Mouse (Mus musculus) spleen, adult 10 weeks (tissue): ENCODE measurements around the gene Dchs1. TPM values are rescaled to one million over a fixed set of nuclear protein-coding genes. Genes with fewer than 3 reads are reported as not detected.

ENCODE experiments used
- polyA plus RNA-seq: library from polyadenylated mRNA; stranded (reverse); fragments of 350-450 nt; fragmentation: Illumina TruSeq; extraction: RNeasy Lipid Tissue Mini Kit (QIAGEN cat#74804); gene quantifications from one replicate; pipeline ENCODE4 v1.2.3, GENCODE M21; 2015; ENCODE audit warnings: low replicate concordance; ENCODE audit not compliant: insufficient read depth

The Dchs1 gene
- polyA plus RNA-seq: 2.1 TPM

DNA sequence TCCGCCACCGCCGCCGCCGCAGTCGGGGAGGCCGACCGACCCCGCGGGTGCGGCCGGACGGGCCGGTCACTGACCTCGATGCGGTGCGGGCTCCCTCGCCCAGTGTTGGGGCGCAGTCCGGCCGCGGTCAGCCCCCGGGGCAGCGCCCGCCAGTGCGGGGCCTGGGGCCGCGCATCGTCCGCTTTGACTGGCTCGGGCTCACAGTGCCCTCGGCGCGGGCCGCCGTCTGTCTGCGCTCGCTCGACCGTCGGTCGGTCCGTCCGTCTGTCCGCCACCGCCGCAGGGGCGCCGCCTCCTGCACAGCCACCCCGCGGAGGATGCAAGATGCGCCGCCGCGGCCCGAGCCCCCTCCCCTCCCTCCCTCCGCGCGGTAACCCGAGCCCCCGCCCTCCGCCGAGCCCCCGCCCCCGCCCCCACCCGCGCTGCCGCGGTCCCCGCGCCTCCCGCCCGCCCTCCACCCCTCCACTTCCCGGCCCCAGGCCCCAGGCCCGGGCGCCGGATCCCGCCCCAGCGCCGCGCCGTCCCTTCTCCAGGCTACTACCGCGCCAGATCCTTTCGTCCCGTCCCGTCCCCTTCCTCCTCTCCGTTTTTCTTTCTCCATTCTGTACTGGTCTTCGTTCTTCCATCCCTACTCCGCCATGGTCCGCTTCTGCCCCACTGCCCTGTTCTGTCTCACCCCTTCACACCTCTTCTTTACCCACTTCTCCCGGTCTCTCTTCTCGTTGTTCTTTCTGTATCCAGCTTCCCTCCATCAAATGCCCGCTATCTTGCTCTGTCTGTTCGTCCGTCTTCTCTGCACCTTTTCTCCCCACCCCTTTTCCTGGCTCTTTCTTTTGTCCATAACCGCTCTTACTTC lies at the start of gene Dchs1:
Gene Dchs1 (minus strand): TSS at position 370 of the 856 bp plus-strand sequence.

GRCm38 (mm10) chr7:105810877-105811489 lies 23.5 kb upstream of the Dchs1 start, which contains the start of gene Mrpl17:
Mrpl17 (minus strand) TSS chr7:105811099.

DNA sequence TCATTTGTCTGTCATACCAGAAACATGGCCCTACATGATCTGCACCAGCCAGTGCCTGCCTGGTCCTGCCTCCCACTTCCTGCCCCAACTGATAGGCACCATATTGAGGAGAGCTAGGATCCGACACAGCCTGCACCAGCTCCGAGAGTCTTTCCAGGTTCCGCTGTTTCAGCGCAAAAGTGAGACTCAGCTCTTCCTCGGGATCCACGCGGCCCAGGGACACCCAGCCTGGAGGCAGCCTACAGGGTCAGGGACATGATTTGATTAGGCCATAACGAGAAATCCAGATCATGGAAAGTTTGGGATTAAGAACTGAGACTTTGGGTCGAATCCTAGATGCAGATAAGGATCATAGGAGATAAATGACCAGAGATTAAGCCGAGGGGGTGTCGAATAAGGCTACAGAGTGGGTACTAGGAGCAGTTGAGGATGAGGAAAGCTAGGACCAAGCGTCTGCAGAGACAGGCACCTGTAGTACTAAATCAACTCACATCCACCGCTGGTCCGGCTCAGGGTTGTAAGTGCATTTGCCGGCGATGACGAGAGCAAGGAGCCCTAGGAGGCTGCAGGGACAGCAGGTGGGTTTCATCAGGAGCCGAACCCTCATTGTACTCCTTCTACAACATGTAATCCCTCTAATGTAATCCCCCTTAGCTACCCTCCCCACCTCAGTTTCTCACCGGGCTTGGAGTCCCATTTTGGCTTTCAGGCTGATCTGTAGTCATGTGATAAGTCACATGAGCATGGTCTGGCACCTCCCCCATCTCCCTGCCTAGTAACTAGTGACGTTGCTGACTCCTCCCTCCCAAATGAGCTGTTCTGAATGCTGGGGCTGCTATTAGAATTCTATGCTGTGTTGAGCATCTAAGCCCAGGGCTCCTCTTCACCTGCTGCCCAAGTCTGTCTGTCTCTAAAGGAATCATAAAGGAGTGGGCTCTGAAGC lies 35.7 kb downstream of the Dchs1 start, which contains the start of gene Tpp1:
Gene Tpp1 (minus strand): TSS at position 745 of the 943 bp plus-strand sequence.

DNA sequence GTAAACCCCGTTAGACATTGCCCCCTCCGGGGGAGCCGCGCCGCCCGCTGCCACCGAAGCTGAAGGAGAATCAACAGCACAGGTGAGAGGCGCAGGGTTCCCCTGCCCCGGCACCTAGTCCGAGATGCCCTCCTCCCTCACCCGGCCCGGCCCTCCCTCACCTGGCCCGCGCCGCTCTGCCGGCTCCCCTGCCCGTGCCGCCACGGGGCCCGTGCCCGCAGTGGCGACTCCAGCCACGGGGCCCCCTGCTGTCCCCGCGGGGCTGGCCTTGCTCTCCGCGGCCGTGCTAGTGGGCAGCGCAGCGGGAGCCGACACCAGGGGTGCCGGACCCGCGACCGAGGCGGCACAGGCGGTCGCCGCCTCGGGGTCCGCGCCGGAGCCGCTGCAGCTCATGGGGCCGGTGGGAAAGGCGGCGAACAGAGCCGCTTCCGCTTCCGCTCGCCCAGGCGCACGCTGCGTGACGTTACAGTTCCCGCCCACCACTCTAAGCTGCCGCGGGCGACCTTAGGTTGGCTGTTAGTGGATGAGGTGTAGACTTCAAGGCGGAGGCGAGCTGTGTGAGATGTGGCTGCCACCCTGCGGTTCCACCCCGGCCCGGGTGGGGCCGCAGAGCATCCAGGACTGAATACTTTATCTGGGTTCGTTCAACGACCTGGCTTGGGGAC lies 43.4 kb downstream of the Dchs1 start, which contains the start of gene Taf10:
Gene Taf10 (minus strand): TSS at position 436 of the 665 bp plus-strand sequence.

DNA sequence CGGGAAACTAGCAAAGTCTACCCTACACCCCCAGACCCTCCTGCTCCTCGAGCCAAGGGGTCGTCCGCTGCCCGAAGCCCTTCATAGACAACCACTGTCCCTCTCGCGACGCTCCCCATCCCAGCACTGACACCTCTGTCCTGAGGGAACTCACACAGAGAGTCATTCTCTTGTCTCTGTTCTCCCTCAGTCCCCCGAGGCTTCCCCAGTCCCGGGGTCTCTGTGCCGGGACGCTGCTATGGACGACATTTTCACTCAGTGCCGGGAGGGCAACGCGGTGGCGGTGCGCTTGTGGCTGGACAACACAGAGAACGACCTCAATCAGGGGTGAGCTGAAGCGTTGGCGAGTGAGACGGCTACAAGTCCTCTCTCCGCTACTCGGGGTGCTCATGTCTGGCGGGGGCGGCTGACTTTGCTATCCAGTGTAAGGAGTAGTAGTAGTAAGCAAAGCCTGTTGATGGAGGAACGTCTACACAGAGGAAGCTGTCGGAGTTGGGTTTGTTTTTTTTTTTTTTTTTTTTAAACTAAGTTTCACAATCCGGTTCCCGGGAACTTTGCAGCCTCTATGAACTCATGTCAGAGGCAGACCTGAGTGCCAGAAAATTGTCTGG lies 50.4 kb downstream of the Dchs1 start, which contains the start of gene Rrp8:
Gene Rrp8 (minus strand): TSS at position 475 of the 611 bp plus-strand sequence.

DNA sequence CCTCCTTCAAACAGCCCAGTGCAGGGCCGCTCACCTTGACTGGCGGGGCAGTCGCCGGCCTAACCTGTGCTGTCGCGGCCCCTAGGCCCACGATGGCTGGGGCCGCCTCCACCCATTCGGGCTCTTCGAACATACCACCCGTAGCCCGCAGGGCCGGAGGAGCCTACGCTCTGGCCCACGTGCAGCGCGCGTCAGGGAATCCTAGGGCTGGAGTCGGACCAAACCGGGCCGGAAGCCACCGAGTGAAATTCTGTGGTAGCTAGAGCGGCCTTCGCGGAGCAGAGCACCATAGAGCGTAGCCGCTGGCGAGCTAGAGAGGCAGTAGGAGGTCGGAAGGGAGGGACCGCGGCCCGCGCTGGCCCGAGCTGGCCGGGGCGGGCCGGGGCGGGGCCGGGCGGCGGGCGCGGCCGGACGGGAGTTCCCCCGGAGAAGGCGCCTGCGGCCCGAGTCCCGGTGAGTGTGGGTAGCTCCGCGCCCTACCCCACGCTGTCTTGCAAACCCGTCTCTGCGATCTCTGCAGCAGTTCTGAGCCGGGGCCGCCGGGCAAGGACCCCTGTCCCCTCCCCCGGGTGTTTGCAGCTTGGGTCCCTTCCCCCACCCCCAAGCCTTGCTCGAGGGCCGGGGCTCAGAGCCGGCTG lies 51.1 kb downstream of the Dchs1 start, which contains the start of gene Ilk:
Gene Ilk (plus strand): TSS at position 329 of the 638 bp plus-strand sequence.

Other genes starting within 250 kb of the Dchs1 start
- 12.2 TPM for gene Smpd1, start 233.3 kb downstream of the Dchs1 start, polyA plus RNA-seq
- 1.8 TPM for gene Apbb1, start 206.0 kb downstream of the Dchs1 start, polyA plus RNA-seq
- gene Hpx, start 187.5 kb downstream of the Dchs1 start, polyA plus RNA-seq: 0.26 TPM
- 38.1 TPM for gene Trim3, start 154.1 kb downstream of the Dchs1 start, polyA plus RNA-seq
- 33.4 TPM for gene Timm10b, start 147.6 kb downstream of the Dchs1 start, polyA plus RNA-seq
- gene Arfip2, start 147.2 kb downstream of the Dchs1 start, polyA plus RNA-seq: 23.6 TPM
- gene Gm45799, start 147.1 kb downstream of the Dchs1 start, polyA plus RNA-seq: 6.7 TPM
- 7.2 TPM for gene Dnhd1, start 136.8 kb downstream of the Dchs1 start, polyA plus RNA-seq
- gene Ilk, start 51.1 kb downstream of the Dchs1 start, polyA plus RNA-seq: 159 TPM
- gene Rrp8, start 50.3 kb downstream of the Dchs1 start, polyA plus RNA-seq: 51.1 TPM
- 127 TPM for gene Taf10, start 43.3 kb downstream of the Dchs1 start, polyA plus RNA-seq
- 96.7 TPM for gene Tpp1, start 35.4 kb downstream of the Dchs1 start, polyA plus RNA-seq
- 71.3 TPM for gene Mrpl17, start 23.4 kb upstream of the Dchs1 start, polyA plus RNA-seq
- gene Gm4070, start 166.3 kb upstream of the Dchs1 start, polyA plus RNA-seq: 101 TPM